Mouse (Mus musculus) ES-E14 (cell line): ENCODE results near the gene Chpf2.

Experiments used
- HCFC1 ChIP-seq: IDR thresholded peaks from 2 replicates; pipeline ENCODE4 v1.6.1; 2012; ENCODE audit warnings: low read length, inconsistent platforms, borderline replicate concordance; ENCODE audit not compliant: insufficient read depth
- MAFK ChIP-seq: IDR thresholded peaks from 2 replicates; pipeline ENCODE4 v1.6.1; 2014; ENCODE audit warnings: mild to moderate bottlenecking, low read depth, low read length, inconsistent platforms; ENCODE audit not compliant: insufficient read depth

DNA sequence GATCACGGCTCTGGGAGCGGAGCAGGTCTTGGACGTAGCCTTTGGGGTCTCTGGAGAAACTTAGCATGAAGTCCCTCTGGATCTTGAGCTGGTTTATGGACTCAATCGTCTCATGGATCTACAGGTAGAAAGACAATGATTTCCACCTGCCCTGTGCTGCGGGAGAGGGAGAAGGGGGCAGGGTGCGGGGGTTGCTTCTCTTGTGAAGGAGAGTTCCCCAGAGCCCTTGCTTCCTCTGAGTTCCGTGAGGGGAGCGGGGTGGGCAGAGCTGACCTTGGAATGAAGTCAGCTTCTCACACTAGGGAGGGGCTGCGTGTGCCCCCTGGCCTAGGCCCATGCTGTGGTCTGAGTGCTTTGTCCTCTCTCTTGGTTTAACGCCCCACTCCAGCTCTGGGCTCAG lies 6.7 kb downstream of the Chpf2 start:
- TF ChIP-seq HCFC1 (no peak), MAFK (no peak)
